Mouse (Mus musculus): Measurements from ENCODE around the gene Kmt2b.

Kmt2b gene

GRCm38 (mm10) chr7:30564970-30565571 is 23.5 kb downstream of the Kmt2b start, which contains the start of gene Igflr1:
Gene Igflr1, plus strand, starts transcription at chr7:30565427.
- no peak for DNase-seq (ENCODE audit: low spot score)

GRCm38 (mm10) chr7:30563906-30564280 is 24.6 kb downstream of the Kmt2b start:
- DNase-seq (ENCODE audit: low spot score): peak; percentile 28

- DNase-seq (ENCODE audit: low spot score): peak; percentile 98
Observed at GRCm38 (mm10) chr7:30563117-30563905, 25.2 kb downstream of the Kmt2b start, which contains the start of the genes U2af1l4, Gm49396 and Psenen. Gene U2af1l4, plus strand, starts transcription at chr7:30563301. Gene Gm49396, plus strand, starts transcription at chr7:30563344. Gene Psenen, minus strand, starts transcription at chr7:30563627.

GRCm38 (mm10) chr7:30562526-30563116 is 25.9 kb downstream of the Kmt2b start:
- DNase-seq (ENCODE audit: low spot score): no peak

GRCm38 (mm10) chr7:30560296-30560695 is 28.2 kb downstream of the Kmt2b start:
- DNase-seq (ENCODE audit: low spot score): no peak

GRCm38 (mm10) chr7:30559443-30559954 is 29.0 kb downstream of the Kmt2b start, which contains the start of gene Lin37:
Gene Lin37, minus strand, starts transcription at chr7:30559838.
- peak; percentile 99 for DNase-seq (ENCODE audit: low spot score)

- no peak for DNase-seq (ENCODE audit: low spot score)
Observed at GRCm38 (mm10) chr7:30558656-30559442, 29.7 kb downstream of the Kmt2b start.

- no peak for DNase-seq (ENCODE audit: low spot score)
Observed at GRCm38 (mm10) chr7:30557901-30558514, 30.5 kb downstream of the Kmt2b start.

GRCm38 (mm10) chr7:30556894-30557536 is 31.5 kb downstream of the Kmt2b start:
- DNase-seq (ENCODE audit: low spot score): no peak

- DNase-seq (ENCODE audit: low spot score): no peak
Observed at GRCm38 (mm10) chr7:30553810-30554584, 34.5 kb downstream of the Kmt2b start.

- DNase-seq (ENCODE audit: low spot score): peak; percentile 14
Observed at GRCm38 (mm10) chr7:30553021-30553589, 35.4 kb downstream of the Kmt2b start.

GRCm38 (mm10) chr7:30552102-30553020 is 36.2 kb downstream of the Kmt2b start, which contains the start of the genes Hspb6 and Proser3:
Gene Hspb6, plus strand, starts transcription at chr7:30552178.
Gene Proser3, minus strand, starts transcription at chr7:30552299.
- DNase-seq (ENCODE audit: low spot score): peak; percentile 98

- peak; percentile 79 for DNase-seq (ENCODE audit: low spot score)
Observed at GRCm38 (mm10) chr7:30551445-30552101, 37.0 kb downstream of the Kmt2b start.

- DNase-seq (ENCODE audit: low spot score): no peak
Observed at GRCm38 (mm10) chr7:30550603-30551002, 37.9 kb downstream of the Kmt2b start.

GRCm38 (mm10) chr7:30549880-30550279 is 38.6 kb downstream of the Kmt2b start:
- no peak for DNase-seq (ENCODE audit: low spot score)

- no peak for DNase-seq (ENCODE audit: low spot score)
Observed at GRCm38 (mm10) chr7:30544327-30544726, 44.2 kb downstream of the Kmt2b start.

- no peak for DNase-seq (ENCODE audit: low spot score)
Observed at GRCm38 (mm10) chr7:30540572-30540971, 48.0 kb downstream of the Kmt2b start.

Measured in lung, postnatal 25 days (tissue).